Mouse (Mus musculus) bone marrow, adult 2 months (tissue): ENCODE data around the gene Zfp36.

Source experiments
- CTCF ChIP-seq: fragments of 200-500 bp; IDR thresholded peaks from 2 replicates; pipeline ENCODE4 v1.5.1; 2011; ENCODE audit warnings: low read length, control low read depth; ENCODE audit not compliant: control insufficient read depth, insufficient read depth
- POLR2A ChIP-seq: fragments of 200-500 bp; IDR thresholded peaks from 2 replicates; pipeline ENCODE4 v1.6.1; 2011; ENCODE audit warnings: low read depth, mild to moderate bottlenecking, control low read depth, low read length, borderline replicate concordance; ENCODE audit not compliant: control insufficient read depth

GRCm38 (mm10) chr7:28357984-28358383, 22.1 kb downstream of the Zfp36 start:
- TF ChIP-seq POLR2A (no peak), CTCF (no peak)
